Mouse (Mus musculus): ENCODE measurements around the gene 1700029I15Rik. TPM values are rescaled to one million over a fixed set of nuclear protein-coding genes. Genes with fewer than 3 reads are reported as not detected.

Gene 1700029I15Rik
- polyA plus RNA-seq (2014; fragmentation: Illumina TruSeq; extraction: RNeasy Lipid Tissue Mini Kit (QIAGEN cat#74804); ENCODE audit: low read depth, low replicate concordance), result 1.4 TPM

DNA sequence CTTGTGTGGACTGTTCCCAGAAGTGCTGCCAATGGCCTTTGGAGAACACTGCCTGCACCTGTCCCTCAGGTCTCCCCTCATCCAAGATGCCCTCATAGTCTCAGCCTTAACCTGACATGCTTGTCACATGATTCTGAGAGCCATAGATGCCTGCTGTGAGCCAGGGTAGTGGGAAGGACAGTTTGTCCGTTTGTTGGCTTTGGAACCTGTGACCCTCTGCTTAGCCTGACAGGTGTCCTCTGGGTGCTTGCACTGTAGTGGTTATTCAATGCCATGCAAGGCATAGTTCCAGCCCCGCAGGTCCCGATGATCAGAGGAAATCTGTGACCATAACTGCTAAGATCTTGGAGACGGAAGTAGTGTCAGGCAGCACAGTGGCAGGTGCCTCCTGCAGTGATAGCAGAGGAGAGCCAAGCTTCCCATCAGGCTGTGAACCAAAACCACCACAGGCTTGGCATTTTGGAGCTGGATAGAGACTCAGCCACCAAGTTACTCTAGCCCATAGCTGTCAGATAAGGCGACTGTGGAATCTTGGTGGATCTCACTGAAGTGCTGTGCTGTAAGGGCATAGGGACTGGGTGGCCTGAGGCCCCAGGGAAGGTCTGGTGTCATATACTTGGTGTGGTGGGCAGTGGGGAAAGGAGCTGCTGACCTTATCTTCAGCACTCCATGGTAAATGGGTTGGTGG is at the start of gene 1700029I15Rik:
1700029I15Rik (plus strand) TSS at position 638 of the 688 bp plus-strand sequence.

DNA sequence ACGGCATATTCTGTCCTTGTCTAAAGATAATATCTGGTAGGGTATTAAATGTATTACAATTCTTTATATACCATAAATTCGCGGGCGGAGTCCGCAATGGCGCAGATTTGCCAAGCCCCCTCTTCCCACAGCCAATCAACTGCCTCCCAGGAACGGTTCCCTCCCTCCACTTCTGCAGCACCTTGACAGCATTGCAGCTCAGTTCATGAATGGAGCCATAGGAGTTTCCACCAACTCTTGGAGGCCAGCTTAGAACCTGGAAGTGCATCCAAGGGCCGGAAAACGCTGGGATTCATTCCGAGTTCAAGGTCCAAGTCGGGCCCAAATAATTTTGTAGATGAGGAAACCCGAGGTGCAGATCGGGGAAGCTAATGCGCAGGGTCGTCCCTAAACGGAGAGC is 7.8 kb upstream of the 1700029I15Rik start, which contains the start of the genes Pex16 and Large2:
Pex16 (plus strand) TSS at position 163 of the 400 bp plus-strand sequence.
Large2 (minus strand) TSS at position 356 of the 400 bp plus-strand sequence.

DNA sequence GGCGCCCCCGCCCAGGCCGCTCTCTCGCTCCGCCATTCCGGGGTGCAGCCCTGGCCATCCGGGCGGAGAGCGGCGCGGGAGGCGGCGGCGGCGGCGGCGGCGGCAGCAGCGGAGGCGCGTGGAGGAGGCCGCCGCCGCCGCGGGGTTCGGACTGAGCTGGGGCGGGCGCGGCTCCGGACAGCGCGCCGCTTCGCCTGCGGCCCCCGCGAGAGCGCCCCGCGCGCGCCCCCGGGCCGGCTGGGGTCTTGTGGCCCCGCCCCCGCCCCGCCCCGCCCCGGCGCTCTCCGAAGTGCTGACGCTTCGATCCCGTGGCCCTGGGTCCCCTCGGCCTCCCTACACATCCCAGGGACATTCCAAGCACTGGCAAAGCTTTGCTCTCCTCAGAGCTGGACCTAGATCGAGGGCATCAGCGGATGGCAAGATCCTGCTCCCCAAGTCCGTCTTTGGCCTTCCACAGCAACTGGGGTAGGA is 18.8 kb downstream of the 1700029I15Rik start, which contains the start of gene Mapk8ip1:
Mapk8ip1 (minus strand) TSS at position 173 of the 471 bp plus-strand sequence.

GRCm38 (mm10) chr2:92433578-92434374 is 51.4 kb downstream of the 1700029I15Rik start, which contains the start of gene Cry2:
Cry2 (minus strand) TSS chr2:92434043.

Other genes with a start within 250 kb of the 1700029I15Rik start
- 1.0 TPM for gene Pex16, start 7.9 kb upstream of the 1700029I15Rik start, polyA plus RNA-seq (2014; fragmentation: Illumina TruSeq; extraction: RNeasy Lipid Tissue Mini Kit (QIAGEN cat#74804); ENCODE audit: low read depth, low replicate concordance)
- gene Large2, start 7.7 kb upstream of the 1700029I15Rik start, polyA plus RNA-seq (2014; fragmentation: Illumina TruSeq; extraction: RNeasy Lipid Tissue Mini Kit (QIAGEN cat#74804); ENCODE audit: low read depth, low replicate concordance), result not detected
- gene Mapk8ip1, start 18.7 kb downstream of the 1700029I15Rik start, polyA plus RNA-seq (2014; fragmentation: Illumina TruSeq; extraction: RNeasy Lipid Tissue Mini Kit (QIAGEN cat#74804); ENCODE audit: low read depth, low replicate concordance), result 3.8 TPM
- 4.5 TPM for gene Cry2, start 51.5 kb downstream of the 1700029I15Rik start, polyA plus RNA-seq (2014; fragmentation: Illumina TruSeq; extraction: RNeasy Lipid Tissue Mini Kit (QIAGEN cat#74804); ENCODE audit: low read depth, low replicate concordance)
- gene Slc35c1, start 78.0 kb downstream of the 1700029I15Rik start, polyA plus RNA-seq (2014; fragmentation: Illumina TruSeq; extraction: RNeasy Lipid Tissue Mini Kit (QIAGEN cat#74804); ENCODE audit: low read depth, low replicate concordance), result 4.2 TPM
- gene Chst1, start 217.2 kb downstream of the 1700029I15Rik start, polyA plus RNA-seq (2014; fragmentation: Illumina TruSeq; extraction: RNeasy Lipid Tissue Mini Kit (QIAGEN cat#74804); ENCODE audit: low read depth, low replicate concordance), result 1.5 TPM

All from adrenal gland, adult 10 weeks (tissue).